Mouse (Mus musculus): Measurements from ENCODE around the gene Masp1.

Masp1 gene

GRCm38 (mm10) chr16:23458906-23459588, 61.6 kb downstream of the Masp1 start:
- no peak for DNase-seq (ENCODE audit: low spot score)

GRCm38 (mm10) chr16:23457338-23457737, 63.3 kb downstream of the Masp1 start:
- DNase-seq (ENCODE audit: low spot score) = no peak

GRCm38 (mm10) chr16:23456534-23456933, 64.1 kb downstream of the Masp1 start:
- peak; percentile 36 for DNase-seq (ENCODE audit: low spot score)

GRCm38 (mm10) chr16:23454376-23454775, 66.2 kb downstream of the Masp1 start:
- DNase-seq (ENCODE audit: low spot score) = no peak

GRCm38 (mm10) chr16:23452476-23452875, 68.1 kb downstream of the Masp1 start:
- DNase-seq (ENCODE audit: low spot score) = peak; percentile 41

- no peak for DNase-seq (ENCODE audit: low spot score)
These were observed 69.8 kb downstream of the Masp1 start for GRCm38 (mm10) chr16:23450816-23451215.

GRCm38 (mm10) chr16:23449946-23450345, 70.7 kb downstream of the Masp1 start:
- no peak for DNase-seq (ENCODE audit: low spot score)

GRCm38 (mm10) chr16:23444231-23444630, 76.4 kb downstream of the Masp1 start:
- peak; percentile 47 for DNase-seq (ENCODE audit: low spot score)

GRCm38 (mm10) chr16:23437404-23438166, 83.0 kb downstream of the Masp1 start:
- DNase-seq (ENCODE audit: low spot score) = no peak

GRCm38 (mm10) chr16:23429991-23430390, 90.6 kb downstream of the Masp1 start:
- DNase-seq (ENCODE audit: low spot score) = no peak

GRCm38 (mm10) chr16:23428647-23429319, 91.8 kb downstream of the Masp1 start, which contains the start of gene Rtp1:
TSS of gene Rtp1 (plus strand) at chr16:23429133.
- no peak for DNase-seq (ENCODE audit: low spot score)

- DNase-seq (ENCODE audit: low spot score) = no peak
These were observed 92.9 kb downstream of the Masp1 start for GRCm38 (mm10) chr16:23427701-23428100.

- no peak for DNase-seq (ENCODE audit: low spot score)
These were observed 96.8 kb downstream of the Masp1 start for GRCm38 (mm10) chr16:23423825-23424224.

- no peak for DNase-seq (ENCODE audit: low spot score)
These were observed 101.0 kb downstream of the Masp1 start for GRCm38 (mm10) chr16:23419565-23420085.

- no peak for DNase-seq (ENCODE audit: low spot score)
These were observed 103.0 kb downstream of the Masp1 start for GRCm38 (mm10) chr16:23417456-23418240.

GRCm38 (mm10) chr16:23416657-23417293, 103.8 kb downstream of the Masp1 start:
- DNase-seq (ENCODE audit: low spot score) = peak; percentile 32

GRCm38 (mm10) chr16:23416261-23416656, 104.4 kb downstream of the Masp1 start:
- DNase-seq (ENCODE audit: low spot score) = peak; percentile 28

GRCm38 (mm10) chr16:23412930-23413329, 107.7 kb downstream of the Masp1 start:
- DNase-seq (ENCODE audit: low spot score) = no peak

GRCm38 (mm10) chr16:23403008-23403755, 117.4 kb downstream of the Masp1 start:
- peak; percentile 73 for DNase-seq (ENCODE audit: low spot score)

GRCm38 (mm10) chr16:23401959-23402358, 118.7 kb downstream of the Masp1 start:
- DNase-seq (ENCODE audit: low spot score) = no peak
